Mouse (Mus musculus) MEL (cell line): ENCODE results near the gene Kat6b. TPM values are rescaled to one million over a fixed set of nuclear protein-coding genes. Genes with fewer than 3 reads are reported as not detected.
A peak's percentile ranks its signal among the peaks of the same experiment; 100 is the strongest.

Source experiments
- DNase-seq: peaks from one replicate; pipeline ENCODE4 v3.0.0; 2011; ENCODE audit warnings: low read depth, low spot score
- H3K27ac ChIP-seq: 2 replicates; pipeline ENCODE4 v1.5.1; 2012; ENCODE audit warnings: low read depth, mild to moderate bottlenecking, control low read depth, low read length, moderate library complexity; ENCODE audit not compliant: control insufficient read depth
- H3K27me3 ChIP-seq, 2 experiments: fragments of 150-350 bp in 1 of 2; sonication (generic) in 1 of 2; 2 replicates each; pipeline ENCODE4 v1.6.1; 2012; ENCODE audit warnings: low read length in 2 of 2, mild to moderate bottlenecking in 2 of 2, improper control_type of control experiment in 1 of 2, moderate library complexity in 1 of 2; ENCODE audit not compliant: insufficient read depth in 2 of 2, control insufficient read depth in 1 of 2
- H3K36me3 ChIP-seq, 2 experiments: 2 replicates each; pipeline ENCODE4 v1.6.1; 2012 to 2014; ENCODE audit warnings: low read length in 2 of 2, improper control_type of control experiment in 1 of 2, inconsistent platforms in 1 of 2, mild to moderate bottlenecking in 1 of 2; ENCODE audit not compliant: insufficient read depth in 2 of 2, control insufficient read depth in 1 of 2
- H3K4me1 ChIP-seq, 2 experiments: fragments of 150-350 bp in 1 of 2; sonication (generic) in 1 of 2; 2 replicates each; pipeline ENCODE4 v1.6.1; 2012; ENCODE audit warnings: low read length in 2 of 2, improper control_type of control experiment in 1 of 2, mild to moderate bottlenecking in 1 of 2; ENCODE audit not compliant: insufficient read depth in 2 of 2, control insufficient read depth in 1 of 2
- H3K4me3 ChIP-seq, 2 experiments: fragments of 150-350 bp in 1 of 2; sonication (generic) in 1 of 2; 2 replicates each; pipeline ENCODE4 v1.5.1; 2012; ENCODE audit warnings: low read depth in 2 of 2, low read length in 2 of 2, mild to moderate bottlenecking in 2 of 2, moderate library complexity in 2 of 2, control low read depth in 1 of 2, improper control_type of control experiment in 1 of 2; ENCODE audit not compliant: control insufficient read depth in 1 of 2, insufficient read depth in 1 of 2
- H3K79me2 ChIP-seq: 2 replicates; pipeline ENCODE4 v1.6.1; 2012; ENCODE audit warnings: mild to moderate bottlenecking, low read length, moderate library complexity; ENCODE audit not compliant: control insufficient read depth, poor library complexity, insufficient read depth
- H3K9ac ChIP-seq: 2 replicates; pipeline ENCODE4 v1.6.1; 2012; ENCODE audit warnings: low read depth, mild to moderate bottlenecking, control low read depth, low read length, moderate library complexity; ENCODE audit not compliant: control insufficient read depth, poor library complexity, severe bottlenecking
- H3K9me3 ChIP-seq: fragments of 150-350 bp; sonication (generic); replicated peaks from 2 replicates; pipeline ENCODE4 v1.6.1; 2012; ENCODE audit warnings: mild to moderate bottlenecking, low read length, improper control_type of control experiment, moderate library complexity; ENCODE audit not compliant: insufficient read depth
- BHLHE40 ChIP-seq: IDR thresholded peaks from 2 replicates; pipeline ENCODE4 v1.6.1; 2012; ENCODE audit warnings: low read depth, mild to moderate bottlenecking, inconsistent platforms, low read length, improper control_type of control experiment, borderline replicate concordance
- CHD1 ChIP-seq: IDR thresholded peaks from 2 replicates; pipeline ENCODE4 v1.6.1; 2012; ENCODE audit warnings: low read depth, mild to moderate bottlenecking, inconsistent platforms, low read length, improper control_type of control experiment
- CHD2 ChIP-seq: IDR thresholded peaks from 2 replicates; pipeline ENCODE4 v1.6.1; 2011; ENCODE audit warnings: low read length, improper control_type of control experiment
- CTCF ChIP-seq, 3 experiments: IDR thresholded peaks in 2 of 3; conservative IDR thresholded peaks in 1 of 3; 2 replicates each; pipeline ENCODE4 v1.5.1; 2011 to 2012; ENCODE audit warnings: low read length in 3 of 3, low read depth in 2 of 3, mild to moderate bottlenecking in 2 of 3, improper control_type of control experiment in 1 of 3, inconsistent platforms in 1 of 3, mixed read lengths in 1 of 3, moderate library complexity in 1 of 3; ENCODE audit not compliant: control insufficient read depth in 1 of 3, insufficient read depth in 1 of 3, poor library complexity in 1 of 3, severe bottlenecking in 1 of 3
- E2F4 ChIP-seq: IDR thresholded peaks from 2 replicates; pipeline ENCODE4 v1.6.1; 2011; ENCODE audit warnings: low read depth, low read length, improper control_type of control experiment, borderline replicate concordance
- ELF1 ChIP-seq: IDR thresholded peaks from 2 replicates; pipeline ENCODE4 v1.6.1; 2014; ENCODE audit warnings: low read depth, mild to moderate bottlenecking, inconsistent platforms, low read length, improper control_type of control experiment, moderate library complexity
- EP300 ChIP-seq, 2 experiments: IDR thresholded peaks; 2 replicates each; pipeline ENCODE4 v1.6.1; 2011; ENCODE audit warnings: improper control_type of control experiment in 2 of 2, low read length in 2 of 2, low read depth in 1 of 2, mild to moderate bottlenecking in 1 of 2
- ETS1 ChIP-seq: IDR thresholded peaks from 2 replicates; pipeline ENCODE4 v1.6.1; 2012; ENCODE audit warnings: low read depth, mild to moderate bottlenecking, inconsistent platforms, low read length, improper control_type of control experiment, moderate library complexity
- GABPA ChIP-seq: IDR thresholded peaks from 2 replicates; pipeline ENCODE4 v1.6.1; 2012; ENCODE audit warnings: low read depth, mild to moderate bottlenecking, inconsistent platforms, low read length, improper control_type of control experiment, moderate library complexity
- GATA1 ChIP-seq: IDR thresholded peaks from 2 replicates; pipeline ENCODE4 v1.6.1; 2011; ENCODE audit warnings: low read depth, low read length, improper control_type of control experiment
- HCFC1 ChIP-seq: IDR thresholded peaks from 2 replicates; pipeline ENCODE4 v1.6.1; 2012; ENCODE audit warnings: low read depth, mild to moderate bottlenecking, inconsistent platforms, low read length, improper control_type of control experiment, moderate library complexity
- JUND ChIP-seq: IDR thresholded peaks from 2 replicates; pipeline ENCODE4 v1.6.1; 2011; ENCODE audit warnings: low read depth, mild to moderate bottlenecking, improper control_type of control experiment, low read length
- MAFK ChIP-seq: IDR thresholded peaks from 2 replicates; pipeline ENCODE4 v1.6.1; 2011; ENCODE audit warnings: low read depth, mild to moderate bottlenecking, low read length, improper control_type of control experiment, borderline replicate concordance
- MAX ChIP-seq: IDR thresholded peaks from 2 replicates; pipeline ENCODE4 v1.6.1; 2011; ENCODE audit warnings: low read length, improper control_type of control experiment
- MAZ ChIP-seq: IDR thresholded peaks from 2 replicates; pipeline ENCODE4 v1.6.1; 2012; ENCODE audit warnings: low read depth, mild to moderate bottlenecking, inconsistent platforms, low read length, improper control_type of control experiment
- MEF2A ChIP-seq: IDR thresholded peaks from 2 replicates; pipeline ENCODE4 v1.6.1; 2014; ENCODE audit warnings: low read depth, mild to moderate bottlenecking, inconsistent platforms, low read length, improper control_type of control experiment; ENCODE audit not compliant: poor library complexity, insufficient replicate concordance, severe bottlenecking; ENCODE audit errors: extremely low read depth
- MXI1 ChIP-seq: IDR thresholded peaks from 2 replicates; pipeline ENCODE4 v1.6.1; 2011; ENCODE audit warnings: mild to moderate bottlenecking, low read depth, low read length, improper control_type of control experiment
- MYB ChIP-seq: IDR thresholded peaks from 2 replicates; pipeline ENCODE4 v1.6.1; 2011; ENCODE audit warnings: mild to moderate bottlenecking, low read depth, low read length, improper control_type of control experiment
- MYC ChIP-seq: IDR thresholded peaks from 2 replicates; pipeline ENCODE4 v1.6.1; 2011; ENCODE audit warnings: low read depth, mild to moderate bottlenecking, low read length, improper control_type of control experiment, moderate library complexity
- NELFE ChIP-seq: IDR thresholded peaks from 2 replicates; pipeline ENCODE4 v1.6.1; 2011; ENCODE audit warnings: low read depth, low read length, improper control_type of control experiment
- NRF1 ChIP-seq: IDR thresholded peaks from 2 replicates; pipeline ENCODE4 v1.6.1; 2014; ENCODE audit warnings: low read depth, mild to moderate bottlenecking, inconsistent platforms, low read length, improper control_type of control experiment, moderate library complexity; ENCODE audit not compliant: poor library complexity, insufficient read depth, severe bottlenecking
- POLR2AphosphoS2 ChIP-seq: IDR thresholded peaks from 2 replicates; pipeline ENCODE4 v1.6.1; 2011; ENCODE audit warnings: low read length, improper control_type of control experiment
- POLR2AphosphoS5 ChIP-seq: IDR thresholded peaks from 2 replicates; pipeline ENCODE4 v1.6.1; 2012; ENCODE audit warnings: low read depth, borderline replicate concordance, mild to moderate bottlenecking, inconsistent platforms, low read length, moderate library complexity, mixed read lengths
- RAD21 ChIP-seq: IDR thresholded peaks from 2 replicates; pipeline ENCODE4 v1.6.1; 2011; ENCODE audit warnings: mild to moderate bottlenecking, low read depth, low read length, improper control_type of control experiment
- RCOR1 ChIP-seq: IDR thresholded peaks from 2 replicates; pipeline ENCODE4 v1.6.1; 2012; ENCODE audit warnings: low read depth, mild to moderate bottlenecking, inconsistent platforms, low read length, improper control_type of control experiment
- SIN3A ChIP-seq: IDR thresholded peaks from 2 replicates; pipeline ENCODE4 v1.6.1; 2012; ENCODE audit warnings: low read length, improper control_type of control experiment, inconsistent platforms
- SMC3 ChIP-seq: IDR thresholded peaks from 2 replicates; pipeline ENCODE4 v1.6.1; 2011; ENCODE audit warnings: low read depth, low read length, improper control_type of control experiment
- TAL1 ChIP-seq: IDR thresholded peaks from 2 replicates; pipeline ENCODE4 v1.6.1; 2012; ENCODE audit warnings: mild to moderate bottlenecking, inconsistent platforms, low read length, moderate library complexity, mixed read lengths
- UBTF ChIP-seq: IDR thresholded peaks from 2 replicates; pipeline ENCODE4 v1.6.1; 2012; ENCODE audit warnings: low read depth, mild to moderate bottlenecking, inconsistent platforms, low read length, improper control_type of control experiment, moderate library complexity, borderline replicate concordance; ENCODE audit not compliant: insufficient read depth
- USF1 ChIP-seq: IDR thresholded peaks from 2 replicates; pipeline ENCODE4 v1.6.1; 2014; ENCODE audit warnings: low read depth, mild to moderate bottlenecking, inconsistent platforms, low read length, improper control_type of control experiment, moderate library complexity
- USF2 ChIP-seq, 2 experiments: IDR thresholded peaks; 2 replicates each; pipeline ENCODE4 v1.6.1; 2011 to 2012; ENCODE audit warnings: improper control_type of control experiment in 2 of 2, low read length in 2 of 2, borderline replicate concordance in 1 of 2, inconsistent platforms in 1 of 2, low read depth in 1 of 2, mild to moderate bottlenecking in 1 of 2; ENCODE audit not compliant: insufficient read depth in 1 of 2
- ZC3H11A ChIP-seq: IDR thresholded peaks from 2 replicates; pipeline ENCODE4 v1.6.1; 2012; ENCODE audit warnings: low read depth, mild to moderate bottlenecking, inconsistent platforms, low read length, improper control_type of control experiment
- ZKSCAN1 ChIP-seq: IDR thresholded peaks from 2 replicates; pipeline ENCODE4 v1.6.1; 2012; ENCODE audit warnings: low read depth, mild to moderate bottlenecking, inconsistent platforms, low read length, improper control_type of control experiment, moderate library complexity
- ZMIZ1 ChIP-seq: IDR thresholded peaks from 2 replicates; pipeline ENCODE4 v1.6.1; 2012; ENCODE audit warnings: low read depth, mild to moderate bottlenecking, inconsistent platforms, low read length, improper control_type of control experiment, moderate library complexity
- ZNF384 ChIP-seq: IDR thresholded peaks from 2 replicates; pipeline ENCODE4 v1.6.1; 2012; ENCODE audit warnings: low read depth, mild to moderate bottlenecking, inconsistent platforms, low read length, improper control_type of control experiment
- polyA plus RNA-seq, 2 experiments: library from polyadenylated mRNA; stranded (reverse) in 1 of 2; unstranded in 1 of 2; fragments of >175 nt in 1 of 2; fragments of >200 nt in 1 of 2; gene quantifications; 2 replicates each; pipeline versions ENCODE4 v1.2.1 to v1.2.4; 2012; ENCODE audit warnings: low replicate concordance in 2 of 2, low read depth in 1 of 2; ENCODE audit not compliant: insufficient read length in 2 of 2, insufficient read depth in 1 of 2, missing spikeins in 1 of 2
- total RNA-seq: library from RNA; depleted of rRNA; stranded (reverse); fragments of 300-350 nt; gene quantifications from 2 replicates; pipeline ENCODE4 v1.2.3, GENCODE M21; 2012

Gene Kat6b
- total and polyA plus RNA-seq, 3 experiments: 1.8 to 5.4 TPM; not detected in 1

DNA sequence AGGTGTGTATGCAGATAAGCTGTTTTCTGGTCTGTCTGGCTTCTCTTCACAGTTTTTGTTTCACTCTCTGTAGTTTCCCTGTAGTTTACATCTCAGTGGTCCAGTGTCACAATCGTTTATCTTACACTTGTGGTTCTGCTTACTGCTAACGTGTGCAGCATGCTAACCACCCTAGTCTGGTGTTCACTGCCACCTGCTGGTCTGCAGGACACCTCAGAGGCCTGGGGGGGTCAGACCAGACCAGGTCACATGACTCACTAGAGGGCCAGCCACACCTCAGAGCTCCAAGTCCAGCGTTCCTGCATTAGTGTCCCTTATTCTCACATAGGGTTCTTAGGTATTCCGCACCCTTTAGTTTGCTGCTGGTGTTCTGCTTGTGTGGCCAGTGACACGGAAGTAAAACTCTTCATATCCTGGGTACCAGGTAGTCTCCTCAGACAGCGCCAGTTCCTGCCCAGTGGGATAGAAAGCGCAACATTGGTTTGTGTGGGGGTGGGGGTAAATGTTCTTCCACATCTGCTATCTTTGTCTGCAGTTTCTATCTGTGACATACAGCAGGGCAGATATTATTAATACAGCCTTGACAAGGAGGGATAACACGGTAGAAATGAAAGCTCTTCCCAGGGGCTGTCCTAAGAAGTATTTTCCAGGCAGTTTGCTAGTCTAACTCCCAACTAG lies 181.4 kb downstream of the Kat6b start:
- H3K27ac ChIP-seq: peak overlapping the region; percentile 72
- H3K27me3 ChIP-seq: no peaks in the 10 kb centered on the region
- no peaks in the 10 kb centered on the region for H3K79me2 ChIP-seq
- H3K4me3 ChIP-seq: peak overlapping the region; percentile 37 to 49
- peak overlapping the region; percentile 51 for H3K9ac ChIP-seq
- peak; percentile 79 for DNase-seq
- H3K4me1 ChIP-seq: peaks cover 4 to 15% of the 10 kb centered on the region in 2 experiments; a peak in 3 of 4 replicates
- H3K36me3 ChIP-seq: peaks cover 0 to 10% of the 10 kb centered on the region in 2 experiments; a peak in 2 of 4 replicates
- no peaks in the 10 kb centered on the region for H3K9me3 ChIP-seq
- TF ChIP-seq NRF1 (no peak), RCOR1 (no peak), SMC3 (peak; percentile 78), HCFC1 (peak; percentile 63), UBTF (no peak), USF1 (peak; percentile 93), MXI1 (peak; percentile 57; the same call in 1 of the 2 replicates), MAFK (no peak), MAZ (peak; percentile 71; the same call in 1 of the 2 replicates), E2F4 (no peak), MYB (no peak), ZNF384 (no peak), ELF1 (0 out of 2 replicates have a peak, but pooled peaks have one; percentile 18), NELFE (no peak; the same call in none of the 2 replicates), POLR2AphosphoS2 (no peak), ZMIZ1 (no peak), POLR2AphosphoS5 (no peak), ZC3H11A (peak; percentile 58; the same call in 1 of the 2 replicates), SIN3A (peak; percentile 41; the same call in 1 of the 2 replicates), ETS1 (0 out of 2 replicates have a peak, but pooled peaks have one; percentile 33), EP300 (IDR thresholded peaks at IDR 0.05; ENCODE audit: low read depth in 1 of 2, low read length in 2 of 2) (peak; percentile 49 to 60; a peak in 3 of 4 replicates), CHD1 (no peak), TAL1 (peak; percentile 33; the same call in 1 of the 2 replicates), JUND (no peak), MEF2A (no peak), MYC (no peak; the same call in 1 of the 2 replicates), ZKSCAN1 (no peak), CTCF (IDR thresholded peaks at IDR 0.05 in 2 of 3, conservative IDR thresholded peaks at IDR 0.05 in 1 of 3; ENCODE audit: control insufficient read depth in 1 of 3, insufficient read depth in 1 of 3, low read depth in 2 of 3, low read length in 3 of 3, poor library complexity in 1 of 3, severe bottlenecking in 1 of 3) (peak; percentile 35 to 80 (median 73)), CHD2 (peak; percentile 10; the same call in 1 of the 2 replicates), GATA1 (peak; percentile 68), BHLHE40 (0 out of 2 replicates have a peak, but pooled peaks have one; percentile 17), USF2 (IDR thresholded peaks at IDR 0.05; ENCODE audit: borderline replicate concordance in 1 of 2, insufficient read depth in 1 of 2, low read depth in 1 of 2, low read length in 2 of 2) (peak; percentile 18 to 57; a peak in 1 of 4 replicates), RAD21 (peak; percentile 72), MAX (peak; percentile 74), GABPA (no peak)
